ENCODE assay signal across 8 mouse cellular contexts in genomic region chr5:149428810-149429255, GRCm38 (mm10). TPM values are rescaled to one million over a fixed set of nuclear protein-coding genes. Genes with fewer than 3 reads are reported as not detected.
A peak's percentile ranks its signal among the peaks of the same experiment; 100 is the strongest.
DNase-seq lines count a peak whose midpoint lies in the region; ATAC-seq and TF ChIP-seq lines count a peak whose summit lies in the region.

No protein-coding gene starts in this region.

- peaks cover 22% of the 10 kb centered on the region for H3K4me1 ChIP-seq in forebrain, embryonic 16.5 days (replicated peaks; ENCODE audit: control insufficient read depth, insufficient read depth, low read length)
- peaks cover 2% of the 10 kb centered on the region for H3K4me1 ChIP-seq in hindbrain, embryonic 11.5 days (replicated peaks; ENCODE audit: control insufficient read depth, insufficient read depth, low read length)
- H3K4me1 ChIP-seq in limb, embryonic 11.5 days (ENCODE audit: control insufficient read depth, insufficient read depth, low read length): peaks cover 12% of the 10 kb centered on the region
- peaks cover 22% of the 10 kb centered on the region for H3K4me1 ChIP-seq in midbrain, embryonic 12.5 days
- peaks cover 35% of the 10 kb centered on the region for H3K4me1 ChIP-seq in thymus, adult 2 months (replicated peaks; ENCODE audit: control insufficient read depth, insufficient read depth, low read length)

- H3K27ac ChIP-seq in forebrain, embryonic 16.5 days (ENCODE audit: low read length): peak overlapping the region; percentile 65
- peak overlapping the region; percentile 75 for H3K27ac ChIP-seq in hindbrain, embryonic 11.5 days (ENCODE audit: low read depth, low read length)
- peak overlapping the region; percentile 90 for H3K27ac ChIP-seq in limb, embryonic 11.5 days (replicated peaks; ENCODE audit: low read depth, low read length)
- peak overlapping the region; percentile 85 for H3K27ac ChIP-seq in midbrain, embryonic 12.5 days (replicated peaks)
- H3K27ac ChIP-seq in thymus, adult 2 months (ENCODE audit: control insufficient read depth, insufficient read depth, low read length): peak overlapping the region; percentile 100

- no peak for TF ChIP-seq POLR2A in thymus, adult 2 months (IDR thresholded peaks at IDR 0.05; ENCODE audit: control insufficient read depth, extremely low read depth, insufficient read depth, low read length, poor library complexity)

- H3K4me2 ChIP-seq in forebrain, embryonic 16.5 days (ENCODE audit: low read length): peak overlapping the region; percentile 16; the same call in 1 of the 2 replicates
- H3K4me2 ChIP-seq in hindbrain, embryonic 11.5 days (replicated peaks; ENCODE audit: low read depth, low read length): no peak overlapping the region
- no peak overlapping the region for H3K4me2 ChIP-seq in limb, embryonic 11.5 days (ENCODE audit: low read depth, severe bottlenecking)
- H3K4me2 ChIP-seq in midbrain, embryonic 12.5 days (replicated peaks): no peak overlapping the region

- H3K9me3 ChIP-seq in forebrain, embryonic 16.5 days (ENCODE audit: control insufficient read depth, low read length): no peaks in the 10 kb centered on the region
- H3K9me3 ChIP-seq in hindbrain, embryonic 11.5 days (ENCODE audit: control insufficient read depth, low read length): no peaks in the 10 kb centered on the region
- no peaks in the 10 kb centered on the region for H3K9me3 ChIP-seq in limb, embryonic 11.5 days (ENCODE audit: control insufficient read depth, low read length)
- H3K9me3 ChIP-seq in midbrain, embryonic 12.5 days: 0 out of 2 replicates have a peak, but pooled peaks cover 4% of the 10 kb centered on the region

- TF ChIP-seq CTCF in thymus, adult 2 months (IDR thresholded peaks at IDR 0.05; ENCODE audit: borderline replicate concordance, control insufficient read depth, extremely low read depth, insufficient read depth, low read length, poor library complexity): 0 out of 2 replicates have a peak, but pooled peaks have one; percentile 31

- 13% methylated on average over 2 of the region's 2 CpGs for whole genome bisulfite sequencing in forebrain, embryonic 16.5 days
- 45% methylated on average over 2 of the region's 2 CpGs for WGBS in hindbrain, embryonic 11.5 days
- 40% methylated on average over 2 of the region's 2 CpGs for WGBS in limb, embryonic 11.5 days
- 20% methylated on average over 2 of the region's 2 CpGs for WGBS in midbrain, embryonic 12.5 days
- 4% methylated on average over 2 of the region's 2 CpGs for WGBS in thymus, adult 2 months

- DNase-seq in CD4-positive, CD25-positive, alpha-beta regulatory T cell, adult 2 months (ENCODE audit: low read depth, low spot score): peak; percentile 72
- DNase-seq in cerebellum, adult 11 months: peak; percentile 77
- DNase-seq in hindbrain, embryonic 11.5 days (ENCODE audit: low spot score): peak; percentile 40
- DNase-seq in limb, embryonic 11.5 days (ENCODE audit: low spot score): peak; percentile 56
- DNase-seq in thymus, adult 2 months: peak; percentile 71
- no peak for DNase-seq in layer of hippocampus, adult 9-11 months

- H3K36me3 ChIP-seq in forebrain, embryonic 16.5 days (ENCODE audit: control insufficient read depth, insufficient read depth): no peaks in the 10 kb centered on the region
- no peaks in the 10 kb centered on the region for H3K36me3 ChIP-seq in hindbrain, embryonic 11.5 days (ENCODE audit: control insufficient read depth, insufficient read depth, low read length)
- H3K36me3 ChIP-seq in limb, embryonic 11.5 days (ENCODE audit: control insufficient read depth, insufficient read depth, low read length): no peaks in the 10 kb centered on the region
- no peaks in the 10 kb centered on the region for H3K36me3 ChIP-seq in midbrain, embryonic 12.5 days
- H3K36me3 ChIP-seq in thymus, adult 2 months (ENCODE audit: control insufficient read depth, insufficient read depth, low read length): no peaks in the 10 kb centered on the region

- peak; percentile 43 for ATAC-seq in forebrain, embryonic 16.5 days
- ATAC-seq in hindbrain, embryonic 11.5 days (ENCODE audit: low FRiP score): peak; percentile 51; the same call in 1 of the 2 replicates
- ATAC-seq in limb, embryonic 11.5 days (ENCODE audit: insufficient number of reproducible peaks, low FRiP score, low TSS enrichment, low read depth): peak; percentile 69; the same call in 1 of the 2 replicates
- peak; percentile 66 for ATAC-seq in midbrain, embryonic 12.5 days (ENCODE audit: low FRiP score, low read depth)

- H3K27me3 ChIP-seq in forebrain, embryonic 16.5 days (replicated peaks; ENCODE audit: control insufficient read depth, insufficient read depth, low read length): no peaks in the 10 kb centered on the region
- no peaks in the 10 kb centered on the region for H3K27me3 ChIP-seq in hindbrain, embryonic 11.5 days (ENCODE audit: control insufficient read depth, insufficient read depth, low read length)
- no peaks in the 10 kb centered on the region for H3K27me3 ChIP-seq in limb, embryonic 11.5 days (ENCODE audit: control insufficient read depth, insufficient read depth, low read length)
- 0 out of 2 replicates have a peak, but pooled peaks cover 2% of the 10 kb centered on the region for H3K27me3 ChIP-seq in midbrain, embryonic 12.5 days
- no peaks in the 10 kb centered on the region for H3K27me3 ChIP-seq in thymus, adult 2 months (ENCODE audit: control insufficient read depth, insufficient read depth, low read length)

- no peak overlapping the region for H3K4me3 ChIP-seq in forebrain, embryonic 16.5 days (replicated peaks; ENCODE audit: low read length)
- H3K4me3 ChIP-seq in hindbrain, embryonic 11.5 days (ENCODE audit: low read depth, low read length): no peak overlapping the region
- H3K4me3 ChIP-seq in limb, embryonic 11.5 days (ENCODE audit: low read depth, low read length): no peak overlapping the region
- H3K4me3 ChIP-seq in midbrain, embryonic 12.5 days: no peak overlapping the region
- H3K4me3 ChIP-seq in thymus, adult 2 months (ENCODE audit: control insufficient read depth, insufficient read depth, low read length): no peak overlapping the region

- H3K9ac ChIP-seq in forebrain, embryonic 16.5 days (replicated peaks; ENCODE audit: low read depth, low read length): no peak overlapping the region; the same call in 1 of the 2 replicates
- no peak overlapping the region; the same call in 1 of the 2 replicates for H3K9ac ChIP-seq in hindbrain, embryonic 11.5 days (ENCODE audit: low read depth, low read length)
- H3K9ac ChIP-seq in limb, embryonic 11.5 days (ENCODE audit: low read length): no peak overlapping the region
- no peak overlapping the region; the same call in 1 of the 2 replicates for H3K9ac ChIP-seq in midbrain, embryonic 12.5 days (replicated peaks)

RNA-seq across cellular contexts. Expression of gene Tex26, which starts 10.6 kb away (rescaled TPM):
- 1.1 and 1.3 TPM in 2 replicates for polyA plus RNA-seq in forebrain, embryonic 16.5 days (2015; fragmentation: Nextera tagmentation; extraction: Ambion mirVana)
- polyA plus RNA-seq in hindbrain, embryonic 11.5 days (2014; fragmentation: Nextera tagmentation; extraction: Ambion mirVana): 0.85 and 1.4 TPM in 2 replicates
- polyA plus RNA-seq in limb, embryonic 11.5 days (2014; fragmentation: Nextera tagmentation; extraction: Ambion mirVana): 0.15 and 0.23 TPM in 2 replicates
- 1.1 and 1.7 TPM in 2 replicates for polyA plus RNA-seq in midbrain, embryonic 12.5 days (2016; fragmentation: Nextera tagmentation; extraction: Ambion mirVana)
- 0.18 and 0.38 TPM in 2 replicates for polyA plus RNA-seq in thymus, adult 2 months (2012; rRNA removed)

RNA-seq across cellular contexts. Expression of gene Medag, which starts 17.3 kb away (rescaled TPM):
- polyA plus RNA-seq in forebrain, embryonic 16.5 days (2015; fragmentation: Nextera tagmentation; extraction: Ambion mirVana): 1.3 and 1.7 TPM in 2 replicates
- polyA plus RNA-seq in hindbrain, embryonic 11.5 days (2014; fragmentation: Nextera tagmentation; extraction: Ambion mirVana): 0.25 and 0.80 TPM in 2 replicates
- polyA plus RNA-seq in limb, embryonic 11.5 days (2014; fragmentation: Nextera tagmentation; extraction: Ambion mirVana): 0.32 and 0.50 TPM in 2 replicates
- 1.0 and 1.1 TPM in 2 replicates for polyA plus RNA-seq in midbrain, embryonic 12.5 days (2016; fragmentation: Nextera tagmentation; extraction: Ambion mirVana)
- polyA plus RNA-seq in thymus, adult 2 months (2012; rRNA removed): 2.8 and 2.9 TPM in 2 replicates
